Mouse (Mus musculus): ENCODE results near the gene Arnt2.

- TF ChIP-seq POLR2A (IDR thresholded peaks at IDR 0.05; ENCODE audit: borderline replicate concordance, insufficient read depth, low read length) = no peak
- no peak for TF ChIP-seq CTCF (IDR thresholded peaks at IDR 0.05; ENCODE audit: borderline replicate concordance, insufficient read depth, low read depth, low read length)
These were observed 122.8 kb downstream of the Arnt2 start for GRCm38 (mm10) chr7:84287226-84287587.
